Mouse (Mus musculus) liver, postnatal 0 days (tissue): ENCODE measurements around the gene Hist2h4.
"Not testable (repeated sequence)": the region's sequence is repeated elsewhere in the genome, so short reads cannot be mapped to it uniquely, and the experiment has no call there.

Experiments
- CTCF ChIP-seq: sonication (generic); IDR thresholded peaks from 2 replicates; pipeline ENCODE4 v1.5.1; 2016; ENCODE audit warnings: antibody characterized with exemption, low read depth
- EP300 ChIP-seq: IDR thresholded peaks from 2 replicates; pipeline ENCODE4 v1.6.1; 2016; ENCODE audit warnings: antibody characterized with exemption, low read depth, mild to moderate bottlenecking

GRCm38 (mm10) chr3:96238954-96239793, 23.9 kb downstream of the Hist2h4 start, which contains the start of gene Hist2h3c2:
- TF ChIP-seq EP300, CTCF: not testable (repeated sequence)
